Mouse (Mus musculus) forebrain, embryonic 13.5 days (tissue): ENCODE data around the gene Teddm1a. TPM values are rescaled to one million over a fixed set of nuclear protein-coding genes. Genes with fewer than 3 reads are reported as not detected.
"Not testable (repeated sequence)": the region's sequence is repeated elsewhere in the genome, so short reads cannot be mapped to it uniquely, and the experiment has no call there.

Experiments
- ATAC-seq: fragments of 200-750 bp; cut with Nextera tagmentation; 2 replicates; pipeline ENCODE4 v1.8.0; 2017
- H3K27ac ChIP-seq: fragments of 300-500 bp; sonication (generic); 2 replicates; pipeline ENCODE4 v1.5.1; 2015; ENCODE audit warnings: inconsistent platforms, mild to moderate bottlenecking, moderate library complexity
- H3K27me3 ChIP-seq: fragments of 300-500 bp; sonication (generic); 2 replicates; pipeline ENCODE4 v1.6.1; 2015; ENCODE audit warnings: mild to moderate bottlenecking, inconsistent platforms
- H3K36me3 ChIP-seq: fragments of 300-500 bp; sonication (generic); 2 replicates; pipeline ENCODE4 v1.6.1; 2015; ENCODE audit warnings: mild to moderate bottlenecking, inconsistent platforms; ENCODE audit not compliant: poor library complexity, severe bottlenecking
- H3K4me1 ChIP-seq: fragments of 300-500 bp; sonication (generic); 2 replicates; pipeline ENCODE4 v1.6.1; 2015; ENCODE audit warnings: inconsistent platforms
- H3K4me2 ChIP-seq: fragments of 300-500 bp; sonication (generic); 2 replicates; pipeline ENCODE4 v1.6.1; 2015; ENCODE audit warnings: inconsistent platforms, mild to moderate bottlenecking, moderate library complexity
- H3K4me3 ChIP-seq: fragments of 300-500 bp; sonication (generic); 2 replicates; pipeline ENCODE4 v1.5.1; 2015; ENCODE audit warnings: mild to moderate bottlenecking, inconsistent platforms
- H3K9ac ChIP-seq: fragments of 300-500 bp; sonication (generic); 2 replicates; pipeline ENCODE4 v1.6.1; 2015; ENCODE audit warnings: mild to moderate bottlenecking, inconsistent platforms
- H3K9me3 ChIP-seq: fragments of 300-500 bp; sonication (generic); replicated peaks from 2 replicates; pipeline ENCODE4 v1.6.1; 2016; ENCODE audit warnings: inconsistent platforms
- WGBS: fragments of 180-500 bp; shearing (Covaris S2); methylation state at CpG from one replicate; pipeline ENCODE4 v1.1.7; 2015; 5-methylcytosine and 5-hydroxymethylcytosine counted together
- polyA plus RNA-seq: library from polyadenylated mRNA; unstranded; fragments of >200 nt; fragmentation: Nextera tagmentation; extraction: Ambion mirVana; gene quantifications from 2 replicates; pipeline ENCODE4 v1.2.1, GENCODE M21; 2015

Gene Teddm1a
- 0.15 TPM in 1 of 2 replicates, not detected in the other for polyA plus RNA-seq

DNA sequence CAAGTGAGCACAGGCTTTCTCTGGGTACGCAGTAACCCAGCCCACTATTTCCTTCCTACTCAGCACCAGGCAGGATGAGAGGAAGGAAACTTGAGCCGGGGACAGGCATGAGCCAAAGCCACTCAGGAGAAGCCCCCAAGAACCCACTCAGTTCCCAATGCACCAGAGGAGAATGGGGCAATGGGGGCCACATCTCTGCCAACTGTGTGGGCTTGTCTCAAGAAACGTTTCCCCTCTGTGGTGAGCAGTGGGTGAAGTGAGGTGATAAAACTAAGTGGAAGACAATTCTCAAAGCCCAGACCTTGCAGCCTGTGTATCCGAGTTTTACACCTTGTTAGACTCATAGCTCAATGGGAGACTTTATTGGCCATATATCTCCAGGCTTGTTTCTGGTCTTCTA is at the start of gene Teddm1a:
TSS of gene Teddm1a (plus strand) at position 301 of the 400 bp plus-strand sequence.
- no peak for ATAC-seq

DNA sequence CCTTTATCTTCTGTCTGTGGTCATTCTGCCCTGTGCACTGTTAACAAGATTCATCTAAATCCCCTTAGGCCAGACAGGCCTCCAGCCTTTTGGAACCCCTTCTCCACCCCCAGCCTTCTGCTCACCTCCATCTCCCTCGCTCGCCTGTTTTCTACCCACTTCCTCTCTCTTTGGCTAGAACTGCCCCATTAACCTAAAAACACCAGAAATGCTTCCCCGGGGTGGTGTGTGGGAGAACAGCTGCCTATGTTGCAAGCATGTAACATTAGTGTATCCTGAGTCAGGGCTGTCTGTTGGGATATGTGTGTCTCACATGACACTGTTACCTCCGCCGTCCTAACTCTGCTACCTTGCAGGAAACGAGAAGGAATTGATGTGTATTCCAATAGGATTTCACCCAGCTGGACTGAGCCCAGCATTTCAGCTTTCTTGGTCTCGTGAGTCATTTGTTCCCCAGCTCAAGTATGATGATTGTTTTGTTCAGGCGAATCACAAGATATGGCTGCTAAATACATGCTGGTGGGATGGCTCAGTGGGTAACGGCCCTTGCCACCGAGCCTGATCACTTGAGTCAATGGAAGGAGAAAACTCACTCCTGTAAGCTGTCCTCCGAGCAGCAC is 49.3 kb upstream of the Teddm1a start:
- H3K27me3 ChIP-seq: no peaks in the 10 kb centered on the region
- no peaks in the 10 kb centered on the region for H3K4me1 ChIP-seq
- no peaks in the 10 kb centered on the region for H3K36me3 ChIP-seq
- no peak overlapping the region for H3K27ac ChIP-seq
- WGBS: 92% methylated on average over 11 of the region's 11 CpGs
- H3K9me3 ChIP-seq: no peaks in the 10 kb centered on the region
- H3K4me3 ChIP-seq: no peak overlapping the region
- H3K4me2 ChIP-seq: no peak overlapping the region
- no peak for ATAC-seq
- H3K9ac ChIP-seq: no peak overlapping the region

More for the DNA sequence above, at the start of gene Teddm1a:
- Histone ChIP-seq H3K36me3 (no peaks in the 10 kb centered on the region), H3K4me2 (no peak within 1 kb of the TSS), H3K4me3 (no peak within 1 kb of the TSS), H3K9me3 (no peaks in the 10 kb centered on the region), H3K4me1 (peaks cover 7% of the 10 kb centered on the region; the same call in 1 of the 2 replicates), H3K27me3 (no peaks in the 10 kb centered on the region), H3K27ac (no peak within 1 kb of the TSS), H3K9ac (no peak within 1 kb of the TSS)
- 72% methylated on average over 4 of the region's 4 CpGs for WGBS

DNA sequence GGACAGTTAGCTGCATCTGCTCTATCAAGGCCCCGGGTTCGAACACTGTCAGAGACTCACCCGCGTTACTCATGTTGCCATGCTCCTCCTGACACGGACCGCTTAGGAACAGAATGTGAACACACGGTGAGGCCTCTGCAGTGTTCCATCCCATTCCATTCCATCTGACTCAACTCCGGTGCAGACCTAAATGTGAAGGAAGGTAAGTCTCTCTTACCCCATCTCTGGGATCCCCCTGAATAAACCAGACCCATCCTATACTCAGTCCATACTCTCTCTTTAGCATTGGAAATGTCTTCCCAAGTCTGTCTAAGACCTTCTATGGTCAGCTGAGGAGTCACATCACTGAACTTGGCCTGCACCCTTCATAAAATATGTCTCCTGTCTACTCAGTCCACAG is 47.5 kb upstream of the Teddm1a start, which contains the start of gene Rgsl1:
TSS of gene Rgsl1 (minus strand) at position 101 of the 400 bp plus-strand sequence.
- H3K9ac ChIP-seq: no peak within 1 kb of the TSS
- no peak within 1 kb of the TSS for H3K27ac ChIP-seq
- no peak for ATAC-seq
- 99% methylated on average over 8 of the region's 8 CpGs for WGBS
- no peaks in the 10 kb centered on the region for H3K4me1 ChIP-seq
- H3K9me3 ChIP-seq: no peaks in the 10 kb centered on the region
- no peaks in the 10 kb centered on the region for H3K27me3 ChIP-seq
- H3K36me3 ChIP-seq: no peaks in the 10 kb centered on the region
- H3K4me2 ChIP-seq: no peak within 1 kb of the TSS
- no peak within 1 kb of the TSS for H3K4me3 ChIP-seq

DNA sequence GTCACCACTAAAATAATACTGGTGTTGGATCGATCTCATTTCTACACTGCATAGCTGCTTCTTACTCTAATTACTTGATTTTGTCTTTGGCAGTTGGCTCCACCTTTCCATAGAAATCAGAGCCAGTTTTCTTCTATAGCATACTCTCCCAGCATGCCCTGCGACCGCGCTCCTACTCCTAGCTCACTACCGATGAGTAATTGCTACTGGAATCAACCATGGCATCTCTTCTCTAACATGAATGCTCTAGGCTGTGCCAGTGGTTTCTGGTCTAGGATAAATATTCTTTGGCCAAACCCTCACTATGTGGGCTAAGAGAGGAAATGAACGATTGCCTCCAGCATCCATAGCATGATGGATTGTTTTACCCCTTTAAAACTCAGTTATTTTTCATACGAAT is 45.1 kb upstream of the Teddm1a start:
- Histone ChIP-seq H3K27ac (no peak overlapping the region), H3K4me3 (no peak overlapping the region), H3K4me1 (no peaks in the 10 kb centered on the region), H3K4me2 (no peak overlapping the region), H3K27me3 (no peaks in the 10 kb centered on the region), H3K9ac (no peak overlapping the region), H3K36me3 (no peaks in the 10 kb centered on the region), H3K9me3 (no peaks in the 10 kb centered on the region)
- no peak for ATAC-seq
- WGBS: 93% methylated on average over 7 of the region's 7 CpGs

DNA sequence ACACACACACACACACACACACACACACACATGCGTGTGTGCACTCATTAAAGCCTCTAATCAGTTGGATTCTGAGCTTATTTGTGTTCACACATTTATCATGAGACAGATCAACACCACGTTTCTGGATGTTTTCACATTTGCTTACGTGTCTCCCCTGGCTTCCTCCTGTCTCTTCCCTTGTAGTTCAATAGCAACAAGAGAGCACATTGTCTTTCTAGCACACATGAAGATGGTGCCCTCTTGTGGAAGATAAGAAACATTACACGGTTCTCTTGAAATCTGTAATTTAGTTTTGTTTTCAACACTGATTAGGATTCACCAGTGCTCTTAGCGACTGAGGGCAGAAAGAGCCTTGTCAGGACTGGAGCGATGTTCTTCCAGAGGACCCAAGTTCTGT is 44.7 kb upstream of the Teddm1a start:
- WGBS: 31% methylated on average over 6 of the region's 6 CpGs
- no peaks in the 10 kb centered on the region for H3K4me1 ChIP-seq

DNA sequence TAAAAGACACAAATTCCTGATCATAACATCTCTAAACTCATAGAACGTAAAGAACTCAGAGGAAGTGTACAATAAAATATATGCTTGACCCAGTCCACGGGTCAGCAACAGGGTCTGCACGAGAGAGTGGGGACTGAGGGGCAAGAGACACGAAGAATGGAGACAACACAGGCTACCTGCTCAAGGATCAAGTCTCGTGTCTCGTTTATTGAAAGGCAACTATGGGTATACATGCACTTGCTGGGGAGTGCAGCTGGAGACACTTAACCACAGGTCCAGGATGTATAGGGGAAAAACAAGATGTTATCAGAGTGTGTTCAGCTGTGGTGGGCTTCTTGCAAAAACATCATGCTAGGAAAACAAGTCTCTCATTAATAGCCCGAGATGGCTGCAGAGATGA is 38.8 kb upstream of the Teddm1a start:
- H3K4me2 ChIP-seq, H3K9ac ChIP-seq, H3K36me3 ChIP-seq, H3K27me3 ChIP-seq, H3K9me3 ChIP-seq, H3K4me3 ChIP-seq, ATAC-seq, H3K27ac ChIP-seq, H3K4me1 ChIP-seq: not testable (repeated sequence)
- WGBS: 86% methylated on average over 7 of the region's 7 CpGs

More for the DNA sequence above, 44.7 kb upstream of the Teddm1a start:
- Histone ChIP-seq H3K27ac (no peak overlapping the region), H3K27me3 (no peaks in the 10 kb centered on the region), H3K36me3 (no peaks in the 10 kb centered on the region), H3K4me3 (no peak overlapping the region), H3K9me3 (no peaks in the 10 kb centered on the region), H3K9ac (no peak overlapping the region), H3K4me2 (no peak overlapping the region)
- ATAC-seq: peak; percentile 55; the same call in 1 of the 2 replicates

DNA sequence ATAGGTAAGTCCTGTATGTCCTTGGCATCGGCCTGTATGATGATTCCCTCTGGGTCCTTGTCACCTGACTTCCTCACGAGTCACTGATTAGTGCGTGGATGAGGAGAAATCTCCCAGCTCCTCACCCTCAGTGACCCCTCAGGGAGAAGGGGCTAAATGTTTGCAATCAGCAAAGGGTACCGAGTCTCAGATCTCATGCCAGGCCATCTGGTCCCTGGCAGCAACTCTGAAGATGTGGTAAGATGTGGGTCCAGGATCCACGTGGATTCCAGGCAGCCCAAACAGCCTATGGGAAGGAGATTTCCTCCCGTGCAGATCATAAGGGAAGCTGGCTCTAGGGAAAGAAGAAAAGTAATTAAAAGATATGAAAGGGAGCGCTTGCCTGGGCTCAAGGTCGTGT is 35.6 kb upstream of the Teddm1a start:
- H3K4me2 ChIP-seq: no peak overlapping the region
- H3K27ac ChIP-seq: no peak overlapping the region
- no peaks in the 10 kb centered on the region for H3K4me1 ChIP-seq
- H3K4me3 ChIP-seq: no peak overlapping the region
- H3K36me3 ChIP-seq: no peaks in the 10 kb centered on the region
- no peak for ATAC-seq
- WGBS: 76% methylated on average over 8 of the region's 8 CpGs
- H3K9me3 ChIP-seq: no peaks in the 10 kb centered on the region
- H3K27me3 ChIP-seq: no peaks in the 10 kb centered on the region
- H3K9ac ChIP-seq: no peak overlapping the region

DNA sequence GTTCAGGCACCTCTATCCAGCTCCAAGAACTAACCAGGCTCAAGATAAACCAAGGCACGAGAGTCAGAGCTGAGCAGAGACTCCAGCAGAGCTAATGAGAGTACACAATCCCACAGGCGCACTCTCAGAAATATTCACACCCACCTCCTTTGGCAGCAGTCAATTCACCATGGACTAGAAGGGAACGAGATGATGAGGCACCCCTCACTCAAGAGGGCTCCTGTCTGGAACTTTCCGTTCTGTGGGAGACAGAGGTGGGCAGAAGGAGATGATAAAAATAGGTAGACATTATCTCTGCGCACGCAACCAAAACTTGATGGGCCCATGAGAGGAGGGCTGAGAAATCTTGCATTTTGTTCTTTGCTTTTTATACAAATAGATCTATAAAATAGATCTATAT is 17.5 kb upstream of the Teddm1a start, which contains the start of gene Teddm1b:
TSS of gene Teddm1b (plus strand) at position 301 of the 400 bp plus-strand sequence.
- no peaks in the 10 kb centered on the region for H3K36me3 ChIP-seq
- H3K27me3 ChIP-seq: no peaks in the 10 kb centered on the region
- no peak within 1 kb of the TSS for H3K9ac ChIP-seq
- H3K9me3 ChIP-seq: no peaks in the 10 kb centered on the region
- no peaks in the 10 kb centered on the region for H3K4me1 ChIP-seq
- ATAC-seq: no peak
- WGBS: 87% methylated on average over 6 of the region's 6 CpGs
- H3K27ac ChIP-seq: no peak within 1 kb of the TSS
- no peak within 1 kb of the TSS for H3K4me3 ChIP-seq
- no peak within 1 kb of the TSS for H3K4me2 ChIP-seq

DNA sequence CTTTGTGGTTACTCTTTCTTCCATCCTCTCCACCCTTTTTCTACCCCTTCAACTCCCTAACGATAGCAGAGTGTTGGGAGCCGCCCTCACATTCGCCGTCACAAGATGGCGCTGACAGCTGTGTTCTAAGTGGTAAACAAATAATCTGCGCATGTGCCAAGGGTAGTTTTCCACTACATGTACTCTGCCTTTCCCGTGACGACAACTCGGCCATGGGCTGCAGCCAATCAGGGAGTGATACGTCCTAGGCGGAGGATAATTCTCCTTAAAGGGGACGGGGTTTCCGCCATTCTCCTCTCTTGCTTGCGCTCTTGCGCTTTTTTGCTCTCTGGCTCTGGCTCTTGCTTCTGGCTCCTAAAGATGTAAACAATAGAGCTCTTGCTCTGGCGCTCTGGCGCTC is 11.2 kb upstream of the Teddm1a start:
- WGBS: 96% methylated on average over 17 of the region's 17 CpGs
- not testable (repeated sequence) for H3K9me3 ChIP-seq, ATAC-seq

DNA sequence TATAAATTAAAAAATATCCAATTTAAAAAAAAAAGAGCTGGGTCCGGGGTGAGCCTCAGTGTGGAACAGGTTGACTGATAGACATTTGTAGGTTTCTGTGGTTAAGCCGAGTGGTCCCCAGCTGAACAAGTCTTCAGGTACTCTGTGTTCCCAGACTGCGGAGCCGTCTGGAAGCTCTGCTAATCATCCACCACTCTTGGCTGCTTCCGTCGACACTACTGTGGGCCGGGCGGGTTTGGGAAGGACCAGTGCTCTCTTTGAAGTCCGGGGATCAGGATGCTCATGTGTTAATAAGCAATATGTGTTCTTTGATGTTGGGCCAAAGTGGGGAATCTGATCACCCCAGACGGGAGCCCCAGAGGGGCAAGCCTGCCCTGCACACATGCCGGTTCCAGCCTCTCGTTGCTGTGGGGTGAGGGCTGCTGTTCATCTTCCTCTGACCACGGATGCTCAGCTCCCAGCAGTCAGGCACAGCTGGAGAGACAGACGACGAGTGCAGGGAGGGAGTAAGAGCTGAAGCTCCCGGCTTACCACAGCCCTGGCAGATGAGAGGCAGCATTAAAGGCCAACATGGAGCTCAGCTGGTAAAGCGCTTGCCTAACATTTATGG is 5.4 kb upstream of the Teddm1a start:
- ATAC-seq: no peak
- WGBS: 37% methylated on average over 17 of the region's 17 CpGs
- H3K27ac ChIP-seq: no peak overlapping the region

More for the DNA sequence above, 11.2 kb upstream of the Teddm1a start:
- H3K27me3 ChIP-seq, H3K36me3 ChIP-seq, H3K27ac ChIP-seq, H3K9ac ChIP-seq, H3K4me3 ChIP-seq, H3K4me1 ChIP-seq, H3K4me2 ChIP-seq: not testable (repeated sequence)

DNA sequence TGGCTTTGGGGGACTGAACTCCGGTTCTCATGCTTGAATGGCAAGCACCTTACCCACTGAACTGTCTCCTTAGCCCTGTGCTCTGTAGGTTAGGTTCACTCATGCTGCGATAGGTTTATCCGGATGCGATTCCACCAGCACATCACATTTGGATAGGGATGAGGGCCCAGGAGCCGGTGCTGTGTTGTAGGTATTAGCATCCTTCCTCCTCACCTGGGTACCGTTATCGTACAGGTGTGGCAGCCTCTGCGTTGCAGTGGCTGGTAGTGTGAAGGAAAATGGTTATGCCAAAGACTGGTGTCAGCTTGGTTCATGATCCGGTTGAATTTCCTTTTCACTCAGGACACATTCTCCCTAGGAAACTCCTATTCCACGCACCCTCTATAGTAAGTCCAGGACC is 1.4 kb upstream of the Teddm1a start:
- H3K9me3 ChIP-seq: no peaks in the 10 kb centered on the region
- ATAC-seq: no peak
- peaks cover 6% of the 10 kb centered on the region; the same call in 1 of the 2 replicates for H3K4me1 ChIP-seq
- H3K36me3 ChIP-seq: no peaks in the 10 kb centered on the region
- H3K27ac ChIP-seq: no peak overlapping the region
- H3K27me3 ChIP-seq: no peaks in the 10 kb centered on the region
- no peak overlapping the region for H3K4me2 ChIP-seq
- H3K4me3 ChIP-seq: no peak overlapping the region
- no peak overlapping the region for H3K9ac ChIP-seq
- WGBS: 94% methylated on average over 10 of the region's 10 CpGs

More for the DNA sequence above, 5.4 kb upstream of the Teddm1a start:
- H3K36me3 ChIP-seq: no peaks in the 10 kb centered on the region
- H3K9ac ChIP-seq: no peak overlapping the region
- H3K9me3 ChIP-seq: no peaks in the 10 kb centered on the region
- 0 out of 2 replicates have a peak, but pooled peaks cover 5% of the 10 kb centered on the region for H3K4me1 ChIP-seq
- H3K4me2 ChIP-seq: no peak overlapping the region
- H3K4me3 ChIP-seq: no peak overlapping the region
- no peaks in the 10 kb centered on the region for H3K27me3 ChIP-seq

DNA sequence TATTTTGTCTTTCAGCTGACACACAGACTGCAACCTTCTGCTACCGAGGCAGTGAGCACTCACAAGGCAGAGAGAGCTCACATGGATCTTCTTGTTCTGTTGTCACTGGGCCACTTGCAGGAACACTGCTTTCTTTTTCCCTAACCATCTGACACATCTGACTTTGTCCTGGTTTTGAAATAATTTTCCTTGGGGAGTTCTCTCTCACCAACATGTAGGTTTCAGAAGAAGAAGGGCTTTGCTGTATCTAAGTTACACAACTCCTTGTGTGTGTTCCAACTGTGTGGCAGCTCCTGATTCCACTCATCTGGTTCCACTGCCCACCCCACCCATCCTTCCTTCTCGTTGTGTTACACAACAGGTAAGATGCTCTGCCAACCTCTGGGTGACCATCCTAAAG is 2.2 kb downstream of the Teddm1a start:
- WGBS: 74% methylated on average over 2 of the region's 2 CpGs
- Histone ChIP-seq H3K9me3 (no peaks in the 10 kb centered on the region), H3K9ac (no peak overlapping the region), H3K36me3 (no peaks in the 10 kb centered on the region), H3K4me3 (no peak overlapping the region), H3K27me3 (no peaks in the 10 kb centered on the region), H3K4me2 (no peak overlapping the region), H3K4me1 (peaks cover 11% of the 10 kb centered on the region; the same call in 1 of the 2 replicates), H3K27ac (no peak overlapping the region)
- ATAC-seq: no peak
